Mouse (Mus musculus) C2C12 (cell line): ENCODE measurements around the gene Olfr766-ps1.

ENCODE experiments used
- CEBPB ChIP-seq: IDR thresholded peaks from one replicate; pipeline ENCODE4 v1.6.1; 2011; ENCODE audit warnings: low read depth, mild to moderate bottlenecking, control low read depth, moderate library complexity
- CTCF ChIP-seq: IDR thresholded peaks from one replicate; pipeline ENCODE4 v1.5.1; 2011; ENCODE audit not compliant: control insufficient read depth, insufficient read depth, insufficient read length
- FOSL1 ChIP-seq: IDR thresholded peaks from one replicate; pipeline ENCODE4 v1.8.0; 2011; ENCODE audit warnings: mild to moderate bottlenecking, low read length; ENCODE audit not compliant: poor library complexity, insufficient read depth, severe bottlenecking
- MAX ChIP-seq: IDR thresholded peaks from one replicate; pipeline ENCODE4 v1.6.1; 2011; ENCODE audit warnings: mild to moderate bottlenecking, control low read depth
- MYOD1 ChIP-seq: IDR thresholded peaks from one replicate; pipeline ENCODE4 v1.6.1; 2011; ENCODE audit warnings: low read depth; ENCODE audit not compliant: control insufficient read depth, insufficient read length
- USF1 ChIP-seq: IDR thresholded peaks from one replicate; pipeline ENCODE4 v1.6.1; 2011; ENCODE audit warnings: low read depth, mild to moderate bottlenecking, control low read depth, moderate library complexity

DNA sequence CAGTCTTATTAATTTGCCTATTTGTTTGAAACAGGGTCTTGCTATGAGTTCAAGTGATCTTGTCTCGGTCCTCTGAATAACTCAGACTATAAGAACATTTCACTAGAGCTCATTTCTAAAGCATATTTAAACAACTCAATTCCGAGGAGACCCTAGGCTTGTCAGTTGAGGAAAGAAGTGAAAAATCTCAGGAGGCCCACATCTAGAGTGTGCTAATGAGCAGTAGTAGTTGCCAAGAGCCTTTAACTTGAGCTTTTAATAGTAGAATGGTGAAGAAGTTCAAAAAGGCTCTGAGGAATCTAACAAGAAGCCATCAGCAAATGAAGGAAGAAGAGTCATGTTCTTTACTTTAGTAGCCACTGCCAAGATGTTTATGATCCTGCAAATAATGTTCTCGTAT, 29.0 kb downstream of the Olfr766-ps1 start, which contains the start of gene Olfr764-ps1:
- TF ChIP-seq CTCF (no peak), MYOD1 (no peak), MAX (no peak), USF1 (no peak), CEBPB (no peak), FOSL1 (no peak)
